Mouse (Mus musculus): ENCODE data around the gene Crtc3.
A peak's percentile ranks its signal among the peaks of the same experiment; 100 is the strongest.

Gene Crtc3

DNA sequence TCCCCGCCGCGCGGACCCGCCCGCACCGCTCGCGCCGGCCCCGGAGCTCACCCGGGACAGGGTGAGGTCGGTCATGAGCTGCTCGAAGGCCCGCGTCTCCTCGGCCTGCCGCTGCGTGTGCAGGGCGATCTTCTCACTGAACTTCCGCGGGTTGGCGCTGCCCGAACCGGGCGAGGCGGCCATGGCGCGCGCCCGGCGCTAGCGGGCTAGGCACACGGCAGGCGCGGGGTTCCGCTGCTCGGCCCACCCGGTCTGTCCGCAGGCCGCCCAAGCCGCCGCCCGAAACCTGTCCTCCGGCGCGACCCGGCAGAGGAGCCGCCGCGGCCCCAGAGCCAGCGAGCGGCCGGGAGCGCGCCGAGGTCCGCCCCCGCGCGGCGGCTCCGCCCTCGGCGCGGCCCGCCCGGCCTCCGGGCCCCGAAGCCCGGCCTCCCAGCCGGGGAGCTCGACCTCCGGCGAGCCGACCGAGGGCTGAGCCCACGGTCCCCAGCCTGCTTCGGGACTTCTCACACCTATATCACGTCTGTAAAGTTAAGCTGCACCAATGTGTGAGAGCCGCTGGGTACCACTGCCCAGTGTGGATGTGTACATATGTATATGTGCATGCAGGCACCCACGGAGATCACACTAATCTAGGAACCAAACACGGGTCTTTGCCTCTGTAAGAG, at the start of gene Crtc3:
TSS of gene Crtc3 (minus strand) at position 322 of the 665 bp plus-strand sequence.
- peak; percentile 63 for DNase-seq (ENCODE audit: low spot score)

- no peak for DNase-seq (ENCODE audit: low spot score)
Observed at GRCm38 (mm10) chr7:80736199-80736598, 47.5 kb upstream of the Crtc3 start.

- DNase-seq (ENCODE audit: low spot score) = no peak
Observed at GRCm38 (mm10) chr7:80732986-80733385, 44.3 kb upstream of the Crtc3 start.

GRCm38 (mm10) chr7:80729662-80730061, 41.0 kb upstream of the Crtc3 start:
- DNase-seq (ENCODE audit: low spot score) = peak; percentile 67

- no peak for DNase-seq (ENCODE audit: low spot score)
Observed at GRCm38 (mm10) chr7:80721041-80721440, 32.4 kb upstream of the Crtc3 start.

GRCm38 (mm10) chr7:80719582-80719981, 30.9 kb upstream of the Crtc3 start:
- DNase-seq (ENCODE audit: low spot score) = no peak

DNA sequence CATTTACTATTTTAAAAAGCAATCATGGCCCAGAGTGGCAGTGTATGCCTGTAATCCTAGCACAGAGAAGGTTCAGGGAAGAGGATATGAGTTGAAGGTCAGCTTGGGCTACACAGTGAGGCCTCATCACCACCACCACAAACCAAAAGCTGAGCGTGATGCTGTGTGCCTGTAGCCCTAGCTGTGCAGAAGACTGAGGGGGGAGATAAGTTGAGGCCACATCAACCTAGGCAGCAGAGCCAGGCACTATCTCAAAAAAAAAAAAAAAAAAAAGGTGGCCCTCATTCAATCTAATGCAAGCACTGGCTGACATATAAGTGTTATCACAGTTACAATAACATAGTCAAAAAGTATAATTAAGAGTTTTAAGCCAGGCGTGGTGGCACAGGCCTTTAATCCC, 30.4 kb upstream of the Crtc3 start:
- DNase-seq (ENCODE audit: low spot score) = no peak

DNA sequence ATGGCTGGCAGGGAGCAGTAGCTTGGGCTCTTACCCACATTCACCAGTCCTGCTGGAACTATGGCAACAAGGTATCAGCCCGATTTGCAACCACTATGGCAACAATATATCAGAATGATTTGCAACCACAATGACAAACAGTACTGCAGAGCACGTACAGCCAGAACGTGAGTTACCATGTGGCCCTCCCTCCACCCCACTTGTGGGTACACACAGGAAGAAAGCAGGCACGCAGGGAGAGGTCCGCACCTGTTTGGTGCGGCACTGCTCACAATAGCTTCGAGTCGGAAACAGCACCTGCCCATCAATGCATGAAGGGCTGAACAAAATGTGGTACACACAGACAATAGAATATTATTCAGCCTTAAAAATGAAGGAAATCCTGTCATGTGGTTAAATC, 29.8 kb upstream of the Crtc3 start:
- no peak for DNase-seq (ENCODE audit: low spot score)

DNA sequence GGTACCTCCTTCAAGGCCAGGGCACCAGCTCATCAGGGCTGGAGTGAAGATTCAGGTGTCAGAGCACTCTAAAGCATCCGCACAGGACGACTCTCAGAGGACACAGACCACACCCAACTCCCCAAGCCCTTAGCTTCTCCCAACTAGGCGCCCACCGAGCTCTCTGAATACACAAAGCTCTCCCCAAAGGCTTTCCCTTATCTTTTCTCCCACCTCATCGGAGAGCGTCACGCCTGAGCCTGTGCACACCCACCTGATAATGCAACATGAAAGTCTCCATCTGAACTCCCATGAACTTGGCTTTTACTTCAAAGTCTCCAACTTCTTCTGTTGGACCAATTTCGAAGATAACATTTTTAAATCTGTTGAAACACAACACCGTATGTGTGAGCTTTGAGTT, 28.1 kb upstream of the Crtc3 start:
- DNase-seq (ENCODE audit: low spot score) = no peak

DNA sequence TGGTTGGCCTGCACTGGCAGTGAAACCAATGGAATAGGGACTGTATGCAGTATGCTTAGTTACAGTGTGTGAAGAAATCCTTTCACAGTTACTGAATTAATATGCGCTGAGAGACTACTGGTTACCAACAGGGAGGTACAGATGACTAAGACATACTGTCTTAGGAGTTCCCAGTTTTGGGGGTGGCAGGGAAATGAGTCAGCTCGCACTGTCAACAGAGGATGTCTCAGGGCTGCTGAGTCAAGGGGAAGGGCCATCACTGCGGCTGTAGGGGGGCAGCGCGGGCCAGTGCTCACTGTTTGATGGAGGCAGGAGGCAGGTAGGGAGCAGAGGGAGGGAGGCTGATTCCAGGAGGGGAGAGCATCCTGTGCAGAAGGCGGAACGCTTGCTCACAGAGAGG, 26.6 kb upstream of the Crtc3 start:
- DNase-seq (ENCODE audit: low spot score) = no peak

DNA sequence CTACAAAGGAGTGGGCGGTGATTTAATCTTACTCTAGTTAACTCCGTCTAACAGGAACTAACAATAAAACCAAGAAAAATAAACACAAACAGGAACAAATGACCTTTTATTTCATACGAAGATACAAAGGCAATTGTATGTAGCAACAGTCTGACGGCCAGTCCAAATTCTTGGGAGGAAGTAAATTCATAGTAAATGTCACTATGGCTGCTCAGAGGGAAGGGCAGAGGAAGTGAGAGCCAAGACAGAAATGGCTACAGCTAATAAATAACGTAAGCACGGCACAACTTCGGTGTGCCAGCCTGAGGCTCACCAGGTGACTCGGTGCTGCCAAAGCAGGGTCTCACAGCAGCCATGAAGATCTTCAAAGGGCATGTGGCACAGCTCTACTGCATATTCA, 22.8 kb upstream of the Crtc3 start:
- no peak for DNase-seq (ENCODE audit: low spot score)

DNA sequence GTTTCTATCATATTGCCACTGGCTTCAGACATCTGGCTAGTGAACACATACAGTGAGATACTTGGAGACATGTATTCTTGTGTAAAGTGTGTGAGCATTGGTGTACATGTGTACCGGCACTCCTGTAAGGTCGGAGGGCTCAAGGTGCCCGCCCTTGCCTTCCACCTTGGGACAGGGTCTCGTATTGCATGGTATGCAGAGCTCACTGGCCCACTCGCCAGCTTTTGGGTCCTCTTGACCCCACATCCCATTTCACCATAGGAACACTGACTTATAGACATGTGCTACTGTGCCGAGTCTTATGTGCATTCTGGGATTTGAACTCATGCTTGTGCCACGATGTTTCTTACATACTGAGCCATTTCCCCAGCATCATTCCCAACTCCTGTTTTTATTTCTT, 21.7 kb upstream of the Crtc3 start:
- no peak for DNase-seq (ENCODE audit: low spot score)

DNA sequence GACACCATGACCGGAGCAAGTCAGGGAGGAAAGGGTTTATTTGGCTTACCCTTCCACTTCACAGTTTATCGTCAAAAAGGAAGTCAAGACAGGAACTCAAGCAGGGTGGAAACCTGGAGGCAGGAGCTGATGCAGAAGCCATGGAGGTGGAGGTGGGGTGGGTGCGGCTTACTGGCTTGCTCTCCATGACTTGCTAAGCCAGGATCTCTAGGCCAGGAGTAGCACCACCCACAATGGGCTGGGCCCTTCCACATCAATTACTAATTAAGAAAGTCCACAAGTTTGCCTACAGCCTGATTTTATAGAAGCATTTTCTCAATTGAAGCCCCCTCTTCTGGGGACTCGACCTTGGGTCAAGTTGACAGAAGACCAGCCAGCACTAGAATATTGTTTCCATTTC, 15.4 kb upstream of the Crtc3 start:
- DNase-seq (ENCODE audit: low spot score) = no peak

- no peak for DNase-seq (ENCODE audit: low spot score)
Observed at GRCm38 (mm10) chr7:80702510-80702909, 13.8 kb upstream of the Crtc3 start.

DNA sequence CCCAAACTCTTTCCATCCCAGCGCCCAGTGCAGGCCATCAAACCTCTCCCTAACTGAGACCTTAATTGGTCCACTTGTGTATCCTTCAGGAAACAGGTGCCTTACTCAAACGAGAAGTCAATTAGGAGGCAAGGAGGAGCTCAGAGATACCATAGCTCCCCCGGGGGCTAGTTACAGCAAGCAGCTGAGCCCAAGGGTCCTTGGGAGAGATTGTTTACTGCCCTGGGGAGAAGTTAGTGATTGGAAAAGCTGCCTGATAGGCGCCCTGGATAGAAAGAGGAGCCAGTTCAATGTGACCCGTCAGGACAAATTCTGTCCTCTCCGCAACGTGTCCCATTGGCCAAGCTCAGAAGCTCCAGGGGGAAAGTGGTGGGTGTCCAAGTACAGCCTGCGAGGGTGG, 11.0 kb upstream of the Crtc3 start:
- DNase-seq (ENCODE audit: low spot score) = no peak

GRCm38 (mm10) chr7:80698940-80699339, 10.3 kb upstream of the Crtc3 start:
- no peak for DNase-seq (ENCODE audit: low spot score)

DNA sequence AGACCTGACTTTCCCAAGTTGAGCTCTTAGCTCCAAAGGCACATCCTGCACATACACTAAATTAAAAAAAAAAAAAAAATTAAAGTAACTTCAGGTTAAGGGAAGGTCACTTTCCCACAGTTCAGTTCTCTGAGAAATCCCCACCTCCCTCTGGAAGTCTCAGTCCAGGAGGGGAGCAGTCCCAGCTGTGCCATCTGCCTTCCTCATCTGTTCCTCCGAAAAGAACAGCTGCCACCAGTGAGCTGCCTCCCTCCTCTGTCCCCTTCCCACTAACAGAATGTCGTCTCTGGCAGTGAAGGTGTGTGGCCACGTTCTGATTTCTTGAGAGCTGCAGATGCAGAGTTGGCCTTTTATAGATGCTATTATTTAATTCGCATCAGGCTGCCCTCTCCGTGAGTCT, 9.2 kb upstream of the Crtc3 start:
- no peak for DNase-seq (ENCODE audit: low spot score)

- DNase-seq (ENCODE audit: low spot score) = no peak
Observed at GRCm38 (mm10) chr7:80696903-80697302, 8.2 kb upstream of the Crtc3 start.

- no peak for DNase-seq (ENCODE audit: low spot score)
Observed at GRCm38 (mm10) chr7:80696334-80696733, 7.7 kb upstream of the Crtc3 start.

DNA sequence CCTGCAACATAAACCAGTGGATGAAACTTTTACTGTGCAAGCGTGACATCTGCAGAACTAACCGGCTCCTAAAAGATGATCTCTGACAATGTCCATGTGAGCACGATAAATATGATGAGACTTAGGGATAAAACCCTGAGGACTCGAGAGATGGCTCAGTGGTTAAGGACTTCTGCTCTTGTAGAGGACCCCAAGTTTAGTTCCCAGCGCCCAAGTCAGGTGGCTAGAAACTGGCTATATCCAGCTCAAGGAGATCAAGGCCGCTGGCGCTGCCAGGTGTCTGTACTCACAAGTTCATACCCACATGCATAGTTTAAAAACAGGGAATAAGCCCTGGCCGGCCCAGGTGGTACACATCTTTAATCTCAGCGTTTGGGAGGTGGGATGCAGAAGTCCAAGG, 3.8 kb upstream of the Crtc3 start:
- no peak for DNase-seq (ENCODE audit: low spot score)

DNA sequence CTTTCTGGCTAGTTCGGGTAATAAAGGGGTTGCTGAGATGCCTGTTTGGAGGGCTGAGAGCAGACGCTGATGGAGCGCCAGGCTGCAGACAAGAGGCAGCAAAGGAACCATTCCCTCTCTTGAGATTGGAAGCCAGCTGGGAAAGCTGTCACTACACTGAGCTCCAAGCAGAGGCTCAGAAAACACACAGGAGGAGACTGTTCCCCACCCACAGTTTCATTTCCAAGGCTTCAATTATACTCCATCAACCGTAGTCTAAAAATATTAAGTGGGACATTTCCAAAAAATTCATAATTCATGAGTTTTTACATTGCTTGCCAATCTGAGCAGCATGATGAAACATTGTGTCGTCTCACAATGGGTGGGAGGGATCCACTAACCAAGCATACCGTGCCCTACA, 2.5 kb upstream of the Crtc3 start:
- DNase-seq (ENCODE audit: low spot score) = no peak

GRCm38 (mm10) chr7:80689221-80689591, 529 bp upstream of the Crtc3 start:
- no peak for DNase-seq (ENCODE audit: low spot score)

DNA sequence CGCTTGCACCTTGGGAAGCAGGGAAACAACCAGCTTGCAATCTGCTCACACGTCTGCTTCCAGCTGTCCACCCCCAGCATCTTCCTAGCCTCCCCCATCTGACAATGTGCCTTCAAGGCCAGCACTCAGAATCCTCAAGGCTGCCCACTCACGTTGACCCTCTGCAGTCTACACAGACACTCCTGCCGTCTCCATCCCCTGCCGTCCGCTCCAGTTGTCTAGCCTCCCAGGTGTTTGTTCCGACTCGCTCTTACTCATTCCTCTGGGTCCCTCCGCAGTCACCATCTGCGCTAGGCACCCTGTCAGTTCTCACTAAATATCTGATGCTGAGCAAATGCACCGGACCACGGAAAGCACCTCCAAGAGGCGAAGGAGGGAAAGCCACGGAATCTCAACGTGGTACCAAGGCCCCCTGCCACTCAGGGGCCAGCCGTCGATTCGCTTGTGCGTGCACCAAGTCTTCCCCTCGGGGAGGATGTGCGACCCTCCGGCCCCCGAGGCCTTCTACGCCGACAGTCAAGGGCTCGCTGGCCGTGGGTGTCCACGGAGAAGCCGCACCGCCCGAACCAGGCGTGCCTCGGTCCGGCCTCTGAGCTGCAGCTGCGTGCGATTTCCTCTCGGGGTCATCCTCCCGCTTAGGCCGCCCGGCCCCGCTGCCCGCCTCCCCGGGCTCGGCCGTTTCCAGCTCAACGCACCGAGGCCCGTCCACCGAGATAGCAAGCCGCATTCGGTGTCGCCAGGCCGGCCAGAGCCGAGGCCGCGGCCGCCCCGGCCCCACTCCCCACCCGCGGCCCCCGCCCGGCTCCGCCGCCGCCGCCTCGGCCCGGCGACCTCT, 739 bp downstream of the Crtc3 start:
- DNase-seq (ENCODE audit: low spot score) = peak; percentile 43

GRCm38 (mm10) chr7:80685639-80686038, 3.0 kb downstream of the Crtc3 start:
- DNase-seq (ENCODE audit: low spot score) = no peak

Measured in urinary bladder, postnatal 25 days (tissue).